Mouse (Mus musculus): ENCODE results near the gene Cdkn2a. TPM values are rescaled to one million over a fixed set of nuclear protein-coding genes. Genes with fewer than 3 reads are reported as not detected.

The Cdkn2a gene
- polyA plus RNA-seq, 1 experiment from 2014 or later, result not detected

GRCm38 (mm10) chr4:89274829-89275548 is 19.5 kb downstream of the Cdkn2a start:
- no peak overlapping the region for H3K9ac ChIP-seq (replicated peaks)
- ATAC-seq (no peak), DNase-seq (no peak)
- WGBS (ENCODE audit: insufficient replicate concordance), result 2% methylated on average over 24 of the region's 24 CpGs
- TF ChIP-seq CTCF (IDR thresholded peaks at IDR 0.05; ENCODE audit: low read depth) (no peak), EP300 (IDR thresholded peaks at IDR 0.05; ENCODE audit: low read depth) (no peak)
- H3K4me1 ChIP-seq (ENCODE audit: insufficient read depth), result 0 out of 2 replicates have a peak, but pooled peaks cover 2% of the 10 kb centered on the region
- H3K9me3 ChIP-seq (ENCODE audit: low read length), result no peaks in the 10 kb centered on the region
- no peak overlapping the region for H3K4me3 ChIP-seq (ENCODE audit: low read depth, low read length)
- peaks cover 90% of the 10 kb centered on the region for H3K27me3 ChIP-seq (ENCODE audit: insufficient read depth, low read length)
- H3K36me3 ChIP-seq (replicated peaks; ENCODE audit: insufficient read depth, low read length), result no peaks in the 10 kb centered on the region
- H3K27ac ChIP-seq (ENCODE audit: low read depth), result no peak overlapping the region
- no peak overlapping the region for H3K4me2 ChIP-seq (ENCODE audit: low read depth, low read length)

GRCm38 (mm10) chr4:89274006-89274405 is 20.4 kb downstream of the Cdkn2a start:
- TF ChIP-seq EP300 (IDR thresholded peaks at IDR 0.05; ENCODE audit: low read depth), result no peak
- TF ChIP-seq CTCF (IDR thresholded peaks at IDR 0.05; ENCODE audit: low read depth), result no peak
- 4% methylated on average over 14 of the region's 14 CpGs for WGBS (ENCODE audit: insufficient replicate concordance)
- Histone ChIP-seq H3K4me2 (ENCODE audit: low read depth, low read length) (no peak overlapping the region), H3K9me3 (ENCODE audit: low read length) (no peaks in the 10 kb centered on the region), H3K36me3 (replicated peaks; ENCODE audit: insufficient read depth, low read length) (no peaks in the 10 kb centered on the region), H3K4me1 (ENCODE audit: insufficient read depth) (0 out of 2 replicates have a peak, but pooled peaks cover 2% of the 10 kb centered on the region), H3K9ac (replicated peaks) (no peak overlapping the region), H3K4me3 (ENCODE audit: low read depth, low read length) (no peak overlapping the region), H3K27me3 (ENCODE audit: insufficient read depth, low read length) (peaks cover 80% of the 10 kb centered on the region), H3K27ac (ENCODE audit: low read depth) (no peak overlapping the region)
- DNase-seq (no peak), ATAC-seq (no peak)

GRCm38 (mm10) chr4:89273585-89273984 is 20.9 kb downstream of the Cdkn2a start:
- H3K36me3 ChIP-seq (replicated peaks; ENCODE audit: insufficient read depth, low read length), result no peaks in the 10 kb centered on the region
- H3K4me3 ChIP-seq (ENCODE audit: low read depth, low read length), result no peak overlapping the region
- H3K27ac ChIP-seq (ENCODE audit: low read depth), result no peak overlapping the region
- 1% methylated on average over 9 of the region's 9 CpGs for WGBS (ENCODE audit: insufficient replicate concordance)
- DNase-seq, result no peak
- no peak for TF ChIP-seq EP300 (IDR thresholded peaks at IDR 0.05; ENCODE audit: low read depth)
- TF ChIP-seq CTCF (IDR thresholded peaks at IDR 0.05; ENCODE audit: low read depth), result no peak
- H3K9me3 ChIP-seq (ENCODE audit: low read length), result no peaks in the 10 kb centered on the region
- H3K4me1 ChIP-seq (ENCODE audit: insufficient read depth), result 0 out of 2 replicates have a peak, but pooled peaks cover 2% of the 10 kb centered on the region
- no peak overlapping the region for H3K4me2 ChIP-seq (ENCODE audit: low read depth, low read length)
- peaks cover 76% of the 10 kb centered on the region for H3K27me3 ChIP-seq (ENCODE audit: insufficient read depth, low read length)
- no peak overlapping the region for H3K9ac ChIP-seq (replicated peaks)
- no peak for ATAC-seq

GRCm38 (mm10) chr4:89272961-89273540 is 21.4 kb downstream of the Cdkn2a start:
- no peak for TF ChIP-seq CTCF (IDR thresholded peaks at IDR 0.05; ENCODE audit: low read depth)

GRCm38 (mm10) chr4:89272101-89272718 is 22.2 kb downstream of the Cdkn2a start:
- H3K27me3 ChIP-seq (ENCODE audit: insufficient read depth, low read length), result peaks cover 67% of the 10 kb centered on the region
- ATAC-seq (no peak), DNase-seq (no peak)
- no peak overlapping the region for H3K27ac ChIP-seq (ENCODE audit: low read depth)
- H3K36me3 ChIP-seq (replicated peaks; ENCODE audit: insufficient read depth, low read length), result no peaks in the 10 kb centered on the region
- no peak overlapping the region for H3K9ac ChIP-seq (replicated peaks)
- TF ChIP-seq EP300 (IDR thresholded peaks at IDR 0.05; ENCODE audit: low read depth) (no peak), CTCF (IDR thresholded peaks at IDR 0.05; ENCODE audit: low read depth) (no peak)
- H3K4me3 ChIP-seq (ENCODE audit: low read depth, low read length), result no peak overlapping the region
- 0 out of 2 replicates have a peak, but pooled peaks cover 2% of the 10 kb centered on the region for H3K4me1 ChIP-seq (ENCODE audit: insufficient read depth)
- H3K9me3 ChIP-seq (ENCODE audit: low read length), result no peaks in the 10 kb centered on the region
- 4% methylated on average over 18 of the region's 18 CpGs for WGBS (ENCODE audit: insufficient replicate concordance)
- H3K4me2 ChIP-seq (ENCODE audit: low read depth, low read length), result no peak overlapping the region

More at GRCm38 (mm10) chr4:89272961-89273540, 21.4 kb downstream of the Cdkn2a start:
- H3K4me2 ChIP-seq (ENCODE audit: low read depth, low read length), result no peak overlapping the region
- no peaks in the 10 kb centered on the region for H3K9me3 ChIP-seq (ENCODE audit: low read length)
- H3K4me3 ChIP-seq (ENCODE audit: low read depth, low read length), result no peak overlapping the region
- H3K4me1 ChIP-seq (ENCODE audit: insufficient read depth), result 0 out of 2 replicates have a peak, but pooled peaks cover 2% of the 10 kb centered on the region
- DNase-seq (no peak), ATAC-seq (no peak)
- no peak overlapping the region for H3K9ac ChIP-seq (replicated peaks)
- H3K27me3 ChIP-seq (ENCODE audit: insufficient read depth, low read length), result peaks cover 72% of the 10 kb centered on the region
- H3K36me3 ChIP-seq (replicated peaks; ENCODE audit: insufficient read depth, low read length), result no peaks in the 10 kb centered on the region
- no peak overlapping the region for H3K27ac ChIP-seq (ENCODE audit: low read depth)
- under 1% methylated on average over 20 of the region's 20 CpGs for WGBS (ENCODE audit: insufficient replicate concordance)

GRCm38 (mm10) chr4:89257768-89258167 is 36.7 kb downstream of the Cdkn2a start:
- H3K36me3 ChIP-seq (replicated peaks; ENCODE audit: insufficient read depth, low read length), result no peaks in the 10 kb centered on the region
- H3K9ac ChIP-seq (replicated peaks), result no peak overlapping the region
- no peak for DNase-seq
- WGBS (ENCODE audit: insufficient replicate concordance), result 65% methylated on average over 1 of the region's 1 CpGs
- no peaks in the 10 kb centered on the region for H3K27me3 ChIP-seq (ENCODE audit: insufficient read depth, low read length)
- ATAC-seq, result no peak
- H3K27ac ChIP-seq (ENCODE audit: low read depth), result no peak overlapping the region
- H3K4me3 ChIP-seq (ENCODE audit: low read depth, low read length), result no peak overlapping the region
- TF ChIP-seq EP300 (IDR thresholded peaks at IDR 0.05; ENCODE audit: low read depth), result no peak
- no peak for TF ChIP-seq CTCF (IDR thresholded peaks at IDR 0.05; ENCODE audit: low read depth)
- no peaks in the 10 kb centered on the region for H3K9me3 ChIP-seq (ENCODE audit: low read length)
- no peak overlapping the region for H3K4me2 ChIP-seq (ENCODE audit: low read depth, low read length)
- no peaks in the 10 kb centered on the region for H3K4me1 ChIP-seq (ENCODE audit: insufficient read depth)
